Mouse (Mus musculus) ES-E14 (cell line): Measurements from ENCODE around the gene Heatr9.

Experiments used
- HCFC1 ChIP-seq: IDR thresholded peaks from 2 replicates; pipeline ENCODE4 v1.6.1; 2012; ENCODE audit warnings: low read length, inconsistent platforms, borderline replicate concordance; ENCODE audit not compliant: insufficient read depth
- MAFK ChIP-seq: IDR thresholded peaks from 2 replicates; pipeline ENCODE4 v1.6.1; 2014; ENCODE audit warnings: mild to moderate bottlenecking, low read depth, low read length, inconsistent platforms; ENCODE audit not compliant: insufficient read depth
- ZC3H11A ChIP-seq: IDR thresholded peaks from 2 replicates; pipeline ENCODE4 v1.6.1; 2012; ENCODE audit warnings: low read depth, mild to moderate bottlenecking, inconsistent platforms, low read length, borderline replicate concordance
- ZNF384 ChIP-seq: IDR thresholded peaks from 2 replicates; pipeline ENCODE4 v1.6.1; 2012; ENCODE audit warnings: low read depth, low read length, inconsistent platforms

DNA sequence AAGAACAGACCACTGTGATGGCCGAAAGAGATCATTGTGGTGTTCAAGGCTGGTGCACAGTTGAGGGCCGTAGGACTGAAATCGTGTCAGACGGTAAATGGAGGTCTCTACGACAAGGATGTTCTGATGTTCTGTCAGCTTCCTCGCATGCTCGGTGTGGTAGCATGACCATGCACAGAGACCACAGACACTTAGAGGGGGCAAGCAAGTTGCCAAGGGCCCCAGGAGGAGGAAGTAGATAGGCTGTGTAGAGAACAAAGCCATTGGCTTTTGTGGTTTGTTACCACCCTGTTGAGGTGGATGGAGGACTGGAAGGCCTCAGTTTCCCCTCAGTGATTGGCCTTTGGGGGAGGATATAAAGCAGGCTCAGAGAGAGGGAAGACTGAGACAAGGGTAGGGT is 47.3 kb upstream of the Heatr9 start:
- TF ChIP-seq MAFK (no peak), ZNF384 (no peak), HCFC1 (no peak), ZC3H11A (no peak)
